Mouse (Mus musculus) intestine, embryonic 16.5 days (tissue): ENCODE data around the gene Dbi. TPM values are rescaled to one million over a fixed set of nuclear protein-coding genes. Genes with fewer than 3 reads are reported as not detected.

Experiments used
- ATAC-seq: fragments of 200-750 bp; cut with Nextera tagmentation; 2 replicates; pipeline ENCODE4 v1.8.0; 2017; ENCODE audit warnings: moderate TSS enrichment, moderate library complexity
- H3K27ac ChIP-seq: fragments of 300-500 bp; sonication (generic); 2 replicates; pipeline ENCODE4 v1.5.1; 2014; ENCODE audit warnings: mild to moderate bottlenecking, low read length
- H3K27me3 ChIP-seq: fragments of 300-500 bp; sonication (generic); replicated peaks from 2 replicates; pipeline ENCODE4 v1.6.1; 2014; ENCODE audit warnings: low read length, control low read depth, mixed read lengths; ENCODE audit not compliant: control insufficient read depth, insufficient read depth
- H3K36me3 ChIP-seq: fragments of 300-500 bp; sonication (generic); 2 replicates; pipeline ENCODE4 v1.6.1; 2014; ENCODE audit warnings: low read length, control low read depth; ENCODE audit not compliant: control insufficient read depth, insufficient read depth
- H3K4me1 ChIP-seq: fragments of 300-500 bp; sonication (generic); 2 replicates; pipeline ENCODE4 v1.6.1; 2014; ENCODE audit warnings: low read length, control low read depth, mixed read lengths; ENCODE audit not compliant: control insufficient read depth, insufficient read depth
- H3K4me2 ChIP-seq: fragments of 300-500 bp; sonication (generic); 2 replicates; pipeline ENCODE4 v1.6.1; 2014; ENCODE audit warnings: low read depth, low read length, control low read depth
- H3K4me3 ChIP-seq: fragments of 300-500 bp; sonication (generic); 2 replicates; pipeline ENCODE4 v1.5.1; 2014; ENCODE audit warnings: mild to moderate bottlenecking, low read length
- H3K9ac ChIP-seq: fragments of 300-500 bp; sonication (generic); 2 replicates; pipeline ENCODE4 v1.6.1; 2014; ENCODE audit warnings: low read depth, low read length
- H3K9me3 ChIP-seq: fragments of 300-500 bp; sonication (generic); 2 replicates; pipeline ENCODE4 v1.6.1; 2016; ENCODE audit warnings: low read length, control low read depth; ENCODE audit not compliant: control insufficient read depth
- WGBS: fragments of 180-500 bp; shearing (Covaris S2); extraction: QIAGEN DNeasy Blood & Tissue Kit; methylation state at CpG from one replicate; pipeline ENCODE4 v1.1.7; 2014; 5-methylcytosine and 5-hydroxymethylcytosine counted together
- polyA plus RNA-seq: library from polyadenylated mRNA; unstranded; fragments of >200 nt; fragmentation: Nextera tagmentation; extraction: Ambion mirVana; gene quantifications from 2 replicates; pipeline ENCODE4 v1.2.1, GENCODE M21; 2015

Gene Dbi
- polyA plus RNA-seq, 1 experiment from 2014 or later: 1,842 TPM

DNA sequence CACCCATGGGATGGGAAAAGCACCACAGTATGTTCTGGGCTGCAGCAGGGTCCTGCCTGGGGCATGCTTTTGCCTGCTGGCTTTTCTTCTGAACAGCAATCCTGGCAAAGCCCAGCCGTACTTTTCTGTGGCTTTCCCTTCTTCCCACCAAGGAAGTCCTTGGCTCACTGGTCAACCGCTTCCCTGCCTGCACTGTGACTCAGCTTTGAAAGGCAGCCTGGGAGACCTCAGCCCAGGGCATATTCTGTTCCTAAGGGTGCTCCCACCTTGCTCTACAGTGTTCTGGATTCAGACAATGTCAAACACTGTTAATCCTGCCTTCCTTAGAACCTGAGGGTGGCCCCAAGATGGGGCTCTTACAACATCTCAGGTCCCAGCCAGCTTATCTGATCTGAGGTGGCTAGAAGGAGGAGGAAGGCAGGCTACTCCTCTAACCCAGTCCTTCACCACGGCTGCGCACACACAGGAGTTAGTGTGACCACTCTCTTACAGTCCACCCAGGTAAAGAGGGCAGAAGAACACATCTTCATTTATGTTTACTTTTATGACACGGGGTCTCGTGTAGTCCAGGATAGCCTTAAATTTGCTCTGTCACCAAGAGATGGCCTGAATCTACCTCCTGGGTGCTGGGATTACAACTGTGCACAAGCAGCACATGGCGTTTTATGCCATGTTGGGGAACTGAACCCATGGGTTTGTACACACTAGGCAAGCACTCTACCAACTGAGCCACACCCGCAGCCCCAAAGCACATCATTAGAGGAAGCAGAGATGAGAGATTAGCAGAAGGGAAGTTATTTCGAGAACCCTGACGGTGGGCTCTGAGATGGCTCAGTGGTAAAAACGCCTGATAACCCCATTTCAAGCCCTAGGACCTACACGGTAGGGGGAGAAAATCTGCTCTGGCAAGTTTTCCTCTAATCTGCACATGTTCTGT is 8.4 kb downstream of the Dbi start:
- no peak overlapping the region for H3K4me2 ChIP-seq
- peaks cover 11% of the 10 kb centered on the region for H3K4me1 ChIP-seq
- 83% methylated on average over 12 of the region's 12 CpGs for WGBS
- H3K36me3 ChIP-seq: peaks cover 25% of the 10 kb centered on the region
- no peak overlapping the region for H3K27ac ChIP-seq
- H3K9ac ChIP-seq: no peak overlapping the region
- peaks cover 10% of the 10 kb centered on the region for H3K9me3 ChIP-seq
- no peaks in the 10 kb centered on the region for H3K27me3 ChIP-seq
- ATAC-seq: peak; percentile 38
- no peak overlapping the region for H3K4me3 ChIP-seq

DNA sequence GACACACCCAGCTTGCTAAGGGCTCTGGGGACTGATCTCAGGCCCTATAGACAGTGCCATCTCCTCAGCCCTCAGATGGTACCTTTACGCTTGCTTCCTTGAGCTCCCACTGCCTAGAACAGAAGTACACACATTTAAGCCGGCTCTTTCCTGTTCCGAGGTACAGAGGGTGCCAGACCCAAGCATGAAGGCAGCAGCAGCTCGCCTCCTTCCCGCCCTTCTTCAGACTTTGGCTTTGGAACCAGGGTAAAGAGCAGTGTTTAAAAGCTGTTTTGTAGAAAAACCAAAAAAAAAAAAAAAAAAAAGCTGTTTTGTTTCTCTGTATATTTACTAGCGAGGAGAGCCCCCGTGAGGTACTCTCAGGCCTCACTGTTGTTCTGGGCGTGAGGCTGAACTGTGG is 9.1 kb downstream of the Dbi start:
- Histone ChIP-seq H3K27ac (no peak overlapping the region), H3K9me3 (peaks cover 10% of the 10 kb centered on the region), H3K4me1 (peaks cover 3% of the 10 kb centered on the region; the same call in 1 of the 2 replicates), H3K4me3 (no peak overlapping the region), H3K4me2 (no peak overlapping the region), H3K27me3 (no peaks in the 10 kb centered on the region), H3K36me3 (peaks cover 25% of the 10 kb centered on the region), H3K9ac (no peak overlapping the region)
- WGBS: 84% methylated on average over 8 of the region's 8 CpGs
- no peak for ATAC-seq

- H3K27me3 ChIP-seq: no peaks in the 10 kb centered on the region
- no peak overlapping the region for H3K27ac ChIP-seq
- H3K4me1 ChIP-seq: 0 out of 2 replicates have a peak, but pooled peaks cover 3% of the 10 kb centered on the region
- no peak overlapping the region for H3K4me2 ChIP-seq
- no peak overlapping the region for H3K4me3 ChIP-seq
- ATAC-seq: no peak
- no peak overlapping the region for H3K9ac ChIP-seq
- peaks cover 11% of the 10 kb centered on the region for H3K36me3 ChIP-seq
- peaks cover 8% of the 10 kb centered on the region for H3K9me3 ChIP-seq
- 87% methylated on average over 19 of the region's 19 CpGs for WGBS
These were observed 11.0 kb downstream of the Dbi start for GRCm38 (mm10) chr1:120109741-120110432.

DNA sequence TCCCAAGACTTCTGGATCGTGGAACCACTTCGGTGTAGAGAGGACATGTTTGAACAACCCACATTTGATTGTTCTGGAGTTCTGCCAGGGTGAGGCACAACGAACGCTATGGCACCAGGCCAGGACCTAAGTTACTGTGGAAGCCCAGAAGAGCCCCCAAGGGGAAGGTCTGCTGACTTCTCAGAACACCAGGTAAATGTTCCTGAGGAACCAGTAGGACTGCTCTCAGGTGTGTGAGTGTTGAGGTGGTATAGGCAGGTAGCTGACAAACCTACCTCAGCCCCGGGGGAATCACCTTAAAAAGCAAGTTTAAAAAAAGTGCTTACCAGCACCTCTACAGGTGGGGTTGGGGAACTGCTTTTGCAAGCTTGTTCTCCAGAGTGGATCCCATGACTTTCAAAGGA is 15.3 kb downstream of the Dbi start:
- 60% methylated on average over 5 of the region's 5 CpGs for WGBS
- H3K27ac ChIP-seq: no peak overlapping the region
- peak; percentile 50; the same call in 1 of the 2 replicates for ATAC-seq

GRCm38 (mm10) chr1:120101227-120101609 is 19.7 kb downstream of the Dbi start:
- Histone ChIP-seq H3K4me2 (no peak overlapping the region), H3K4me1 (no peaks in the 10 kb centered on the region), H3K4me3 (no peak overlapping the region), H3K36me3 (no peaks in the 10 kb centered on the region), H3K27me3 (no peaks in the 10 kb centered on the region), H3K27ac (no peak overlapping the region), H3K9me3 (no peaks in the 10 kb centered on the region), H3K9ac (no peak overlapping the region)
- no peak for ATAC-seq
- WGBS: 89% methylated on average over 3 of the region's 3 CpGs

More for the DNA sequence above, 15.3 kb downstream of the Dbi start:
- H3K4me3 ChIP-seq: no peak overlapping the region
- no peaks in the 10 kb centered on the region for H3K36me3 ChIP-seq
- H3K4me2 ChIP-seq: no peak overlapping the region
- H3K27me3 ChIP-seq: no peaks in the 10 kb centered on the region
- no peak overlapping the region for H3K9ac ChIP-seq
- H3K9me3 ChIP-seq: no peaks in the 10 kb centered on the region
- H3K4me1 ChIP-seq: no peaks in the 10 kb centered on the region

DNA sequence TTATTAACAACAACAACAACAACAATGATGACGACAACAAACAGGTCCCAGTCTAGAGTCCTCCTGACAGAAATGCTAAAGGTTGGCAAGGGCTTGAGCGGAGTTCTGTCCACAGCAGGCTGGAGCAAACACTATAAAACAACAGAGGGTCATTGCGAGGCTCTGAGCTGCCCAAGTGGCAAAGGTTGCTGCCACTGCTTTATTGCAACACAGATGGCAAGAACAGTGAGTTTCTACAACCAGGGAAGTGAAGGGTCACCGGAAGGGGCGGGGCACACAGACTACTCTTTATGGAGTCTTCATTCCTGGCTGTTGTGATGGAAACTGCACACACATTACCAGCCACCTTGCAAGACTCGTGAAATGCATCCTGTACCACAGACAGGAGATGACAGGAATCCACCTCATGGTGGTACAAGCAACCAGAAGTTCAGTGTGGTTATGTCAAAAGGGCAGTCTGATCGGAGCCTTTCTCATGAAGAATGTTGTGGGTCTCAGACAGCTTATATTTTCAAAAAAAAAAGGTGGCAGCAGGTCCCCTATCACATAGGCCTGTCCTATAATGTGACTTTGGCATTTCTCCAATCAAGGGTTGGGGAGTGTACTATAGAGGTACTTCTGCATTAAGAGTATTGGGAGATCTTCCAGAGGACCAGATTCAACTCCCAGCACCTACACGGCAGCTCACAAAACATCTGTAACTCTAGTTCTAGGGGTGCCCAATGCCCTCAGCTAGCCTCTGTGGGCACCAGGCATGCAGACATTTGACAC is 20.2 kb downstream of the Dbi start:
- Histone ChIP-seq H3K4me3 (no peak overlapping the region), H3K36me3 (no peaks in the 10 kb centered on the region), H3K4me1 (no peaks in the 10 kb centered on the region), H3K4me2 (no peak overlapping the region), H3K27ac (no peak overlapping the region), H3K9ac (no peak overlapping the region), H3K27me3 (no peaks in the 10 kb centered on the region), H3K9me3 (no peaks in the 10 kb centered on the region)
- peak; percentile 61; the same call in 1 of the 2 replicates for ATAC-seq
- WGBS: 77% methylated on average over 8 of the region's 8 CpGs

- H3K27me3 ChIP-seq: no peaks in the 10 kb centered on the region
- H3K4me1 ChIP-seq: no peaks in the 10 kb centered on the region
- H3K9ac ChIP-seq: no peak overlapping the region
- no peaks in the 10 kb centered on the region for H3K9me3 ChIP-seq
- 60% methylated on average over 6 of the region's 6 CpGs for WGBS
- no peak overlapping the region for H3K4me2 ChIP-seq
- no peak overlapping the region for H3K27ac ChIP-seq
- no peak overlapping the region for H3K4me3 ChIP-seq
- peak; percentile 32 for ATAC-seq
- H3K36me3 ChIP-seq: no peaks in the 10 kb centered on the region
These were observed 21.4 kb downstream of the Dbi start for GRCm38 (mm10) chr1:120099483-120099882.

GRCm38 (mm10) chr1:120098327-120098726 is 22.6 kb downstream of the Dbi start:
- H3K4me1 ChIP-seq: no peaks in the 10 kb centered on the region
- no peak overlapping the region for H3K4me3 ChIP-seq
- no peak for ATAC-seq
- H3K27ac ChIP-seq: no peak overlapping the region
- 16% methylated on average over 7 of the region's 7 CpGs for WGBS
- no peaks in the 10 kb centered on the region for H3K36me3 ChIP-seq
- no peaks in the 10 kb centered on the region for H3K27me3 ChIP-seq
- H3K9me3 ChIP-seq: no peaks in the 10 kb centered on the region
- no peak overlapping the region for H3K9ac ChIP-seq
- no peak overlapping the region for H3K4me2 ChIP-seq

DNA sequence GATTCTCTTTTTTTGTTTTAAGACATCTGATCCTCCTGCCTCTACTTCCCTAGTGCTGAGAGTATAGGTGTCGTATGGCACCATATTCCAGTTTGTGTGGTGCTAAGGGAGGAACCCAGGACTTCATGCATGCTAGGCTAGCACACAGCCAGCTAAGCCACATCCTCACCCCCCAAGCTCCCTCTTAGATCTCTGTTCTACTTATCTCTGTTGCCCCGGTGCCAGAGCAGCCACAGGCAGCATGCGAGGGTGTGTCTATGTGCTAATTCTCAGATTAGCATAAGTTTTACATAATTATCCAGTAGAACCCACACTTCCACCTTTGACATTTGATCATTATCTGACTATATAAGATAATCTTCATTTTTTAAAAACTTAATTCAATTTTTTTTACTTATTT is 26.0 kb downstream of the Dbi start:
- 70% methylated on average over 3 of the region's 3 CpGs for WGBS

More for the DNA sequence above, 26.0 kb downstream of the Dbi start:
- Histone ChIP-seq H3K27me3 (no peaks in the 10 kb centered on the region), H3K9me3 (no peaks in the 10 kb centered on the region), H3K4me1 (no peaks in the 10 kb centered on the region; the same call in 1 of the 2 replicates), H3K9ac (no peak overlapping the region), H3K36me3 (no peaks in the 10 kb centered on the region), H3K27ac (no peak overlapping the region), H3K4me3 (no peak overlapping the region), H3K4me2 (no peak overlapping the region)
- no peak for ATAC-seq
